Mouse (Mus musculus) mature B cell (primary cell): ENCODE measurements around the gene Pigm.

Experiments used
- in situ Hi-C: fragments of 300-500 bp; cut with MboI; formaldehyde crosslinking; loops from 2 replicates; pipeline ENCODE4 v1.14.3; 2019

The Pigm gene

GRCm38 (mm10) chr1:172352001-172352400, 24.3 kb upstream of the Pigm start:
- in situ Hi-C loops, result no loop called here

DNA sequence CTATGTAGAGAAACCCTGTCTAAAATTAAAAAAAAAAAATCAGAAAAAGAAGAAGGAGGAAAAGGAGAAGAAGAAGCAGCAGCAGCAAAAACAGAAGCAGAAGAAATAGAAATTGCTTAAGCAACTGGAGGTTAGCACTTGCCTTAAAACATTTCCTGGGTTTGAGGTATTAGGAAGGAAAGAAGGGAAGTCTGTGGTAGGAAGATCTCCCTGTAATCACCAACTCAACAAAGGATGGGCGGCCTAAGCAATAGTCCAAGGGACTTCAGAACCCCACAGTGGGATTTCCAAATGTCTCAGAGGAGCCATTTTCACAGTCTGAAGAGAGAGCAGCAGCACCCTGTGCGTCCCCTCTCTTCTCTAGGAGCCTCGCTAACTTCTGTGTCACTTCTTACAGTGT, 23.9 kb upstream of the Pigm start:
- in situ Hi-C loops, result no loop called here

DNA sequence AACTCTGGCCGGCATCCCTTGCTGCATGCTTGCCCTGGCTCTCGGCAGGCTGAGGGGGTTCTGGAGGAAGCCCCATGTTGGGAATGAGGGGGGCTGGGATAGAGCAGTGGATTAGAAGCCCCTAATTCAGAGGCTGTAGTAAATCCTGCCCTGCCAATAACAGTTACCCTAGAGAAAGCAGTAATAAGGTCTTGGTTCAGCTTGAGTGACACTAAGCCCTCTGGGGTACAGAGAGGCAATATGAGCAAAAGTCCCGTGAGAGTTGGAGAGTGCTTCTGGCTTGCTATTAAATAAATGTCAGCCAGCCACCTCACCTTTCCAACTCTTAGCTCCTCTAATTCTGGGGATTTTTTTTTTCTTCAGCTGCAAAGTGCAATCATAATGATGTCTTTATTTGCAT, 21.0 kb upstream of the Pigm start:
- in situ Hi-C loops, result no loop called here

GRCm38 (mm10) chr1:172357550-172357949, 18.8 kb upstream of the Pigm start:
- in situ Hi-C loops, result no loop called here

- in situ Hi-C loops, result no loop called here
Measured at GRCm38 (mm10) chr1:172358341-172358740, 18.0 kb upstream of the Pigm start.

DNA sequence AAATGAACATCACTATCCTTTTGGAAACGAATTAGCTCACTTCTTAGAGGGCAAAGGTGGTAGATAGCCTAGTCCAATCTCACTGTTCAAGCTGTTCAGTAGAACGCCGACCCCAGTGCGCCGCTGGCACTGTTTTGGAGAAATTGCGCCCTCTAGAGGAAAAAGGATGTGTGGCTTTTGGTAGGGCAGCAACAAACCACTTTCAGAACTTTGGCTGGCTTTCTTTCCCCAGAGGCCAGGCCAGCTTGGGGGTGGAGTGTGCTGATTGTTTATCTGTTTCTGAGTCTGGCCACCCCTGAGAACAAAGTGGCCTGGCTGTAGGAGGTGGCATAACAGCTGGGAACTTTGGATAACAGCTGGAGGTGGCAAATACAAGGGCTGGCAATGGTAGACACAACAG, 11.7 kb upstream of the Pigm start:
- in situ Hi-C loops, result no loop called here

DNA sequence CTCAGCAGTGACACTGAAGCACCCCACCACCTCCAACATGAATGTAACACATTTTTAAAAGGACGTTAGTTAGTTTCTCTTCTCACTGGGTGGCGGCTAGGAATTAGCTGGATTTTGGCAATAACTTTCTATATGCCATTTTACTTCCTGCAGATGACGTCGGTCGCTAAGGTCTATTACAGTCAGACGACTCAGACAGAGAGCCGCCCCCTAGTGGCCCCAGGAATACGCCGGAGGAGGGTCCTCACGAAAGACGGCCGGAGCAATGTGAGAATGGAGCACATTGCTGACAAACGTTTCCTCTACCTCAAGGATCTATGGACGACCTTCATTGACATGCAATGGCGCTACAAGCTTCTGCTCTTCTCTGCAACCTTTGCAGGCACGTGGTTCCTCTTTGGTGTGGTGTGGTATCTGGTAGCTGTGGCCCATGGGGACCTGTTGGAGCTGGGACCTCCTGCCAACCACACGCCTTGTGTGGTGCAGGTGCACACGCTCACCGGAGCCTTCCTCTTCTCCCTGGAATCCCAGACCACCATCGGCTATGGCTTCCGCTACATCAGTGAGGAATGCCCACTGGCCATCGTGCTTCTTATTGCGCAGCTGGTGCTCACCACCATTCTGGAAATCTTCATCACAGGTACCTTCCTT, 7.5 kb upstream of the Pigm start:
- in situ Hi-C loops, result no loop called here

DNA sequence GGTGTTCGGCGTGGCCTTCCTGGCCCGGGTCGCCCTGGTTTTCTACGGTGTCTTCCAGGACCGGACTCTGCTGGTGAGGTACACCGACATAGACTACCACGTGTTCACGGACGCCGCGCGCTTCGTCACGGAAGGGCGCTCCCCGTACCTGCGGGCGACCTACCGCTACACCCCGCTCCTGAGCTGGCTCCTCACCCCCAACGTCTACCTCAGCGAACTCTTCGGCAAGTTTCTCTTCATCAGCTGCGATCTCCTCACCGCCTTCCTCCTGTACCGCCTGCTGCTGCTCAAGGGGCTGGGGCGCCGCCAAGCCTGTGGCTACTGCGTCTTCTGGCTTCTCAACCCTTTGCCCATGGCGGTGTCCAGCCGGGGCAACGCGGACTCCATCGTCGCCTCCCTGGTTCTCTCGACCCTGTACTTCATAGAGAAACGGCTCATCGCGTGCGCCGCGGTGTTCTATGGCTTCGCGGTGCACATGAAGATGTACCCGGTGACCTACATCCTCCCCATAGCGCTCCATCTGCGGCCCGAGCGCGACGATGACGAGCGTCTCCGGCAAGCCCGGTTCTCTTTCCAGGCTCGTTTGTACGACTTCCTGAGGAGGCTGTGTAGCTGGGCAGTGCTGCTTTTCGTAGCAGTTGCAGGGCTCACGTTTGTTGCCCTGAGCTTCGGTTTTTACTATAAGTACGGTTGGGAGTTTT, 562 bp downstream of the Pigm start:
- in situ Hi-C loops, result no loop called here

GRCm38 (mm10) chr1:172380066-172380465, 3.7 kb downstream of the Pigm start:
- in situ Hi-C loops, result no loop called here

DNA sequence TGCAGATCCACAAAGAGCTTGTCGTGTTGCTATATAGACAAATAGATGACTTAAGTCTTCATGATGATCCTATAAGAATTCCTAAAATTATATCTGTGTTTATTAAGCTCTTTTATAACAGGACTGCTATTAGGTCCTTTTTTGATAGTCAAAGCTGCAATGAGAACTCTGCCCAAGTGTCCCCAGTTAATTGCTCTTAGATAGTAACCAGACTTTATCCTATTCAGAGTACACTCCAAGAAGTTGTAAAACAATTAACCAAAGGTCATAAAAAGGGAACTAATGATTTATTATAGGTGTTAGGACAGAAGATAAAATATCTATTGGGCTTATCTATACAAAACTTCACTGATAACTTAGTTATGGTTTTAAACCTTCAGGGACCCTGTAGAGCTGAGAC, 5.7 kb downstream of the Pigm start:
- in situ Hi-C loops, result no loop called here

GRCm38 (mm10) chr1:172387246-172387645, 10.9 kb downstream of the Pigm start:
- in situ Hi-C loops, result no loop called here

DNA sequence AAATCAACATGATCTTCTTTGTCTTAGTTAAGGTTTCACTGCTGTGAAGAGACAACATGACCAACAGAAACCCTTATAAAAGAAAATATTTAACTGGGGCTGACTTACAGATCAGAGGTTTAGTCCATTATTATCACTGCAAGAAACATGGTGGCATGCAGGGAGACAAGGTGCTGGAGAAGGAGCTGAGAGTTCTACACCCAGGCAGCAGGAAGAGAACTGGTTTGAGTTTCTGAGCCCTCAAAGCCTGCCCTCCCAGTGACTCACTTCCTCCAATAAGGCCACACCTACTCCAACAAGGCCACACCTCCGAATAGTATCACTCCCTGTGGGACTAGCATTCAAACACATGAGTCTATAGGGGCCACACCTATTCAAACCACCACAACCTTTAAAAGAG, 14.4 kb downstream of the Pigm start:
- in situ Hi-C loops, result no loop called here

GRCm38 (mm10) chr1:172391807-172392581, 15.6 kb downstream of the Pigm start:
- in situ Hi-C loops, result no loop called here

DNA sequence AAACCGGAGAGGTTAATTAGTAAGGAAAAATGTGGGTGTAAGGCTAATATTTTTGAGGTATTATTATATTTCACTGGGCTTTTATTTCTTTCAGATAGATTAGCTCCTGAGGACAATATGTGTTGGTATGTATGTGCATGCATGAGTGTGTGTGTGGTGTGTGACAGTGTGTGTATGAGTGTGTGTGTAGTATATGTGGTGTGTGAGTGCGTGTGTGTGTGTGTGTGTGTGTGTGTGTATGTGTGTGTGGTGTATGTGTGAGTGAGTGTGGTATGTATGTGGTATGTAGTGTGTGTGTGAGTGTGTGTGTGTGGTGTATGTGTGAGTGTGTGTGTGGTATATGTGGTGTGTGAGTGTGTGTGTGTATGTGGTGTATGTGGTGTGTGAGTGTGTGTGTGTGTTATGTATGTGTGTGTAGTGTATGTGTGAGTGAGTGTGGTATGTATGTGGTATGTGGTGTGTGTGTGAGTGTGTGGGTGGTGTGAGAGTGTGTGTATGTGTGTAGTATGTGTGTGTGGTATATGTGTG, 16.4 kb downstream of the Pigm start:
- in situ Hi-C loops, result no loop called here

- in situ Hi-C loops, result no loop called here
Measured at GRCm38 (mm10) chr1:172393739-172394138, 17.4 kb downstream of the Pigm start.

DNA sequence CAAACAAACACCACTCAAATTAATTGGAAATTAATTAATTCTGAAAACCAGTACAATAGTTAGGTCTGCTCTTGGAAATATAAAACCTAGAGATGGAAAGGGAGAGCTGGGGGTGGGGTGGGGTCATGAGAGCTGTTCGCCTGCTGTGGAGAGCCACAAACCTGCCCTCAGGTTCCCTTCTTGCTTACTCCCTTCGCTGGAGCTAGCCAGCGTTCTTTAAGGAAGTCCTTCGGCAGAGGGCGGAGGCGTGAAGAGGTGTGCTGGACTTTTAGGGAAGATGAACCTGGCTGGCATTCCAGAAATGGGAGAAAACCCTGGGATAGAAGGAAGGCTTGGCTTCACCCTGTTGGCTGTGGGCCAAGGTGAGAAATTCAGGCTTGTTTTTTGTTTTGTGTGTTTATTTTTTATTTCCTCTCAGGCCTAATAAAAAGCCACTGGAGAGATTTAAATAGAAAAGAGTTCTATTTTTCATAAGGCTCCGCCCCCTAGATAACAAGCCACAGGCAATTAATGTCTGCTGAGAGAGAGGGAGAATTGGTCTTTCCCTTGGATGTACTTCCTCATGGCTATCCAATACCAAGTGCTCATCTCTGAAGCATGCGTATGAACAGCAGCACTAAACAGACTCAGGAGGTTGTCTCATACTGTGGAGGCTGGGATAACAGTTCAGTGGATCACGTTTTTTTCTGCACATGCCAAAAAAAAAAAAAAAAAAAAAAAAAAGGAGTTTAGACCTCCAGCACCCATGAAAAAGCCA, 20.8 kb downstream of the Pigm start:
- in situ Hi-C loops, result no loop called here

DNA sequence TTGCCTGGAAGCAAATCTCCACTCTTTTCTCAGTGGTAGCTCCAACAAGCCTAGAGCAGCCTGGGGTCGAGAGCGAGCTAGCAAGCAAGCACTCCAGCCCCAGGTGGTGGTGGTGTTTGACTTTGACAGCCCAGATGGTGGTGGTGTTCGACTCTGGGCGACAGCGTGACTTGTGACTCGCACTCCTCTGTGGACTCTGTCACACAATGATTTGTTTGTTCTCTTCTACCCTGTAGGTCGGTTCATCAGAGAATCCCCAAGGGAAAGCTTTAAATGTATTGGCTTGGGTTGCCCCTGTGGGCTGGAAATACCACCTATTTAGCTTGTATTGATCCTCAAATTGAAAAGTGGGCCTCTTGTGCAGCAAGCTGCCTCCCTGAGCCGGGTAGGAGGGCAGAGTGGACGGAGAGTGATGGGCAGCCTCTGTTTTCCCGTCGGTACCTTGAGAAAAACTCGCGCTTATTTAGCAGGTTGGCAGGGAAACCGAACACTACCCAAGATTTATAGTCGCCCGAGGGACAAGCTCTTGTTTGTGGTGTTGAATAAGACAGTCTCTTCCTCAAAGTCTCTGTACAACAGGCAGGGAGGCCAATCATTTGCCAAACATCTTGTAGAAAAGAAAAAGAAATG, 29.8 kb downstream of the Pigm start:
- in situ Hi-C loops, result loop anchor here (25.0 kb wide), 1 partner anchor 981 kb away; no protein-coding TSS in a partner anchor

DNA sequence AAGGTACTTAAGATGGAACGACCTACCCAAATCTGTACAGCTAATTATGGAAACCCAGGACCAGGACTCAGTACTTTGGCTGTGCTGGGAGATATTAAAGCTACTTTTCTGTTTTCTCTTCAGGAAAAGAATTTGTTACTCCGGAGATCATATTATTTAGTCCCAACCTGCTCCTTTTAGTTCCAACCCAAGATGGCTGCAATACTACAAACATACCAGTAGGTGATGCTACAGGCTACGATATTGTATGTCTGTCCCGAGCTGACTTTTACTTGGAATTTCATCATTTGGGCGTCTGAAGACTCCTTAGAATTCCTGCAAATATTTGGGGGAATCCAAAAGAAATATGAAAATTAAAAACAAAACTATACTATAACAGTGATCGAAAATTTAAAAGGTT, 32.6 kb downstream of the Pigm start:
- in situ Hi-C loops, result loop anchor here (25.0 kb wide), 1 partner anchor 978 kb away; no protein-coding TSS in a partner anchor

- in situ Hi-C loops, result loop anchor here (25.0 kb wide), 1 partner anchor 978 kb away; no protein-coding TSS in a partner anchor
Measured at GRCm38 (mm10) chr1:172409431-172409830, 33.1 kb downstream of the Pigm start.

DNA sequence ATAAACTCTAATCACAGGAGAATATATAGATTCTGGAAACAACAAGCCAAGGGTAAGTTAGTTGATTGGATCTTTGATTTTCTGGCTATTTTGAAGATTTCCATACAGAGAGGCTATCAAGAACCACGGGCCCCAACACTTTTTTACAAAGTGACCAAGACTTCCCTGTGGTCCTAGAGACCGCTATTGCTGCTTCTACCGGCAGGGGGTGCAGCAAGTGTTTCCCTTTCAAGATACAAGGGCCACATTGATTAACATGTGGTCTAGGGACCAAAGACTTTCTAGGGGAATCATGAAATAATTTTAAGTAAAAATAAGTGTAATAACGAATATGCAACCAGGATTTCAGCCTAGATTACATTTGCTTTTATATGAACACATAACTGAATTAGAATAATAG, 34.5 kb downstream of the Pigm start:
- in situ Hi-C loops, result loop anchor here (10.0 to 25.0 kb wide), 2 partner anchors 224 to 976 kb away; partner anchors contain the start of gene Dusp23

GRCm38 (mm10) chr1:172412204-172412603, 35.9 kb downstream of the Pigm start:
- in situ Hi-C loops, result loop anchor here (10.0 to 25.0 kb wide), 2 partner anchors 223 to 975 kb away; partner anchors contain the start of gene Dusp23
